Mouse (Mus musculus) brain, embryonic 14.5 days (tissue): Measurements from ENCODE around the gene Opn4.

Experiments
- CTCF ChIP-seq: fragments of 200-500 bp; IDR thresholded peaks from 2 replicates; pipeline ENCODE4 v1.5.1; 2012; ENCODE audit warnings: inconsistent platforms, mild to moderate bottlenecking, moderate library complexity, borderline replicate concordance; ENCODE audit not compliant: insufficient read depth, insufficient read length; ENCODE audit errors: extremely low read depth
- POLR2A ChIP-seq: fragments of 200-500 bp; IDR thresholded peaks from 2 replicates; pipeline ENCODE4 v1.6.1; 2012; ENCODE audit warnings: mild to moderate bottlenecking, inconsistent platforms, borderline replicate concordance; ENCODE audit not compliant: poor library complexity, insufficient read depth, insufficient read length, severe bottlenecking; ENCODE audit errors: extremely low read depth

DNA sequence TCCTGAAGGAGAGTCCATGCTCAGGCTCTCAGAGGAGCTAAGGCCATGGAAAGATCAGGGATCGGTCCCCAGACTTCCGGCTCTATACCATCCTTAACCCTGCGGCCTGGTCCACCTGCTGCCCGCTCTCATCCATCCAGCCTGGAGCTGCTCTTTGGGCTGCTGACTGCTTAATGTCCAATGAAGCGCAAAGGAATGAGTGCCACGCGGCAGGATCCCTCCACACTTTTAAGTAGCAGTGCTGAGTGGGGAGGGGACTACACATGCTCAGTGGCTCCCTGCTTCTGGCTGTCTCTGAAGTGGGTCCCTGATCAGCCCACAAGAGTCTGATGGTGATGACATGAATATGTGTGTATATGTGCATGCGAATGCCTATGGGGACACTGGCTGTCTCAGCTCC is at the start of gene Opn4:
- TF ChIP-seq POLR2A = no peak
- no peak for TF ChIP-seq CTCF
